Mouse (Mus musculus) limb, embryonic 15.5 days (tissue): Measurements from ENCODE around the gene Sh2d2a. TPM values are rescaled to one million over a fixed set of nuclear protein-coding genes. Genes with fewer than 3 reads are reported as not detected.
"Not testable (repeated sequence)": the region's sequence is repeated elsewhere in the genome, so short reads cannot be mapped to it uniquely, and the experiment has no call there.

Experiments
- ATAC-seq: fragments of 200-750 bp; cut with Nextera tagmentation; 2 replicates; pipeline ENCODE4 v1.8.0; 2017; ENCODE audit warnings: low read depth, moderate TSS enrichment; ENCODE audit not compliant: insufficient number of reproducible peaks, low FRiP score, low TSS enrichment
- H3K27ac ChIP-seq: fragments of 300-500 bp; sonication (generic); 2 replicates; pipeline ENCODE4 v1.5.1; 2015; ENCODE audit warnings: moderate library complexity, mild to moderate bottlenecking, inconsistent platforms
- H3K27me3 ChIP-seq: fragments of 300-500 bp; sonication (generic); 2 replicates; pipeline ENCODE4 v1.6.1; 2015; ENCODE audit warnings: inconsistent platforms
- H3K36me3 ChIP-seq: fragments of 300-500 bp; sonication (generic); 2 replicates; pipeline ENCODE4 v1.6.1; 2015; ENCODE audit warnings: inconsistent platforms
- H3K4me1 ChIP-seq: fragments of 300-500 bp; sonication (generic); 2 replicates; pipeline ENCODE4 v1.6.1; 2015; ENCODE audit warnings: inconsistent platforms
- H3K4me2 ChIP-seq: fragments of 300-500 bp; sonication (generic); 2 replicates; pipeline ENCODE4 v1.6.1; 2015; ENCODE audit warnings: mild to moderate bottlenecking, inconsistent platforms
- H3K4me3 ChIP-seq: fragments of 300-500 bp; sonication (generic); 2 replicates; pipeline ENCODE4 v1.5.1; 2015; ENCODE audit warnings: mild to moderate bottlenecking, inconsistent platforms
- H3K9ac ChIP-seq: fragments of 300-500 bp; sonication (generic); 2 replicates; pipeline ENCODE4 v1.6.1; 2015; ENCODE audit warnings: inconsistent platforms
- H3K9me3 ChIP-seq: fragments of 300-500 bp; sonication (generic); 2 replicates; pipeline ENCODE4 v1.6.1; 2016; ENCODE audit warnings: inconsistent platforms
- WGBS: fragments of 180-500 bp; shearing (Covaris S2); methylation state at CpG from one replicate; pipeline ENCODE4 v1.1.7; 2015; 5-methylcytosine and 5-hydroxymethylcytosine counted together
- polyA plus RNA-seq: library from polyadenylated mRNA; unstranded; fragments of >200 nt; fragmentation: Nextera tagmentation; extraction: Ambion mirVana; gene quantifications from 2 replicates; pipeline ENCODE4 v1.2.1, GENCODE M21; 2015

Sh2d2a gene
- polyA plus RNA-seq, 1 experiment from 2014 or later = 0.05 TPM

- H3K4me1 ChIP-seq = no peaks in the 10 kb centered on the region
- H3K36me3 ChIP-seq = no peaks in the 10 kb centered on the region
- 80% methylated on average over 3 of the region's 3 CpGs for WGBS
- H3K4me3 ChIP-seq = no peak overlapping the region
- no peak overlapping the region for H3K27ac ChIP-seq
- no peaks in the 10 kb centered on the region for H3K9me3 ChIP-seq
- ATAC-seq = no peak
- H3K9ac ChIP-seq = no peak overlapping the region
- H3K4me2 ChIP-seq = no peak overlapping the region
- no peaks in the 10 kb centered on the region for H3K27me3 ChIP-seq
These were observed 53.2 kb downstream of the Sh2d2a start for GRCm38 (mm10) chr3:87899776-87900175.

GRCm38 (mm10) chr3:87901036-87901624, 54.6 kb downstream of the Sh2d2a start:
- no peak for ATAC-seq
- Histone ChIP-seq H3K27ac (no peak overlapping the region), H3K36me3 (no peaks in the 10 kb centered on the region), H3K9me3 (no peaks in the 10 kb centered on the region), H3K9ac (no peak overlapping the region), H3K4me1 (no peaks in the 10 kb centered on the region), H3K4me3 (no peak overlapping the region), H3K27me3 (no peaks in the 10 kb centered on the region), H3K4me2 (no peak overlapping the region)
- WGBS = 37% methylated on average over 1 of the region's 1 CpGs

- not testable (repeated sequence) for H3K27ac ChIP-seq, H3K27me3 ChIP-seq, H3K4me3 ChIP-seq, H3K9ac ChIP-seq, H3K4me1 ChIP-seq, ATAC-seq, H3K9me3 ChIP-seq, H3K36me3 ChIP-seq, H3K4me2 ChIP-seq
- WGBS = 73% methylated on average over 6 of the region's 6 CpGs
These were observed 55.4 kb downstream of the Sh2d2a start for GRCm38 (mm10) chr3:87901959-87902358.

- Histone ChIP-seq H3K4me2 (no peak overlapping the region), H3K4me1 (peaks cover 15% of the 10 kb centered on the region), H3K9ac (no peak overlapping the region), H3K27ac (no peak overlapping the region), H3K36me3 (no peaks in the 10 kb centered on the region), H3K27me3 (no peaks in the 10 kb centered on the region), H3K9me3 (no peaks in the 10 kb centered on the region), H3K4me3 (no peak overlapping the region)
- WGBS = 42% methylated on average over 5 of the region's 5 CpGs
- no peak for ATAC-seq
These were observed 57.3 kb downstream of the Sh2d2a start for GRCm38 (mm10) chr3:87903821-87904220.

Other genes starting within 250 kb of the Sh2d2a start
- 15.3 and 17.0 TPM in 2 replicates for gene Arhgef11, start 229.2 kb upstream of the Sh2d2a start, polyA plus RNA-seq
- gene Lrrc71, start 98.1 kb upstream of the Sh2d2a start, polyA plus RNA-seq = 0.36 and 0.59 TPM in 2 replicates
- 0.48 and 0.76 TPM in 2 replicates for gene Ntrk1, start 51.6 kb upstream of the Sh2d2a start, polyA plus RNA-seq
- 0.19 and 0.36 TPM in 2 replicates for gene Insrr, start 49.8 kb upstream of the Sh2d2a start, polyA plus RNA-seq
- 24.6 and 25.7 TPM in 2 replicates for gene Pear1, start 22.4 kb upstream of the Sh2d2a start, polyA plus RNA-seq
- gene Prcc, start 38.9 kb downstream of the Sh2d2a start, polyA plus RNA-seq = 13.1 and 15.0 TPM in 2 replicates
- 223 and 241 TPM in 2 replicates for gene Hdgf, start 59.6 kb downstream of the Sh2d2a start, polyA plus RNA-seq
- 62.9 and 64.3 TPM in 2 replicates for gene Mrpl24, start 72.8 kb downstream of the Sh2d2a start, polyA plus RNA-seq
- 48.5 and 56.0 TPM in 2 replicates for gene Isg20l2, start 83.6 kb downstream of the Sh2d2a start, polyA plus RNA-seq
- 18.4 and 18.5 TPM in 2 replicates for gene Rrnad1, start 84.0 kb downstream of the Sh2d2a start, polyA plus RNA-seq
- gene Crabp2, start 101.9 kb downstream of the Sh2d2a start, polyA plus RNA-seq = 249 and 274 TPM in 2 replicates
- 26.6 and 37.2 TPM in 2 replicates for gene Nes, start 124.3 kb downstream of the Sh2d2a start, polyA plus RNA-seq
- gene Bcan, start 153.5 kb downstream of the Sh2d2a start, polyA plus RNA-seq = 0.72 and 1.1 TPM in 2 replicates
- not detected in 2 replicates for gene Hapln2, start 180.8 kb downstream of the Sh2d2a start, polyA plus RNA-seq
- 29.4 and 32.6 TPM in 2 replicates for gene Gpatch4, start 196.4 kb downstream of the Sh2d2a start, polyA plus RNA-seq
- 184 and 193 TPM in 2 replicates for gene Naxe, start 211.7 kb downstream of the Sh2d2a start, polyA plus RNA-seq
- not detected in 2 replicates for gene Ttc24, start 231.5 kb downstream of the Sh2d2a start, polyA plus RNA-seq
- gene Iqgap3, start 235.2 kb downstream of the Sh2d2a start, polyA plus RNA-seq = 17.6 and 17.8 TPM in 2 replicates